Mouse (Mus musculus) monocyte, adult 2 months (primary cell): ENCODE measurements around the gene Vps13a.
"Not testable (repeated sequence)": the region's sequence is repeated elsewhere in the genome, so short reads cannot be mapped to it uniquely, and the experiment has no call there.

Source experiments
- DNase-seq, 2 experiments: peaks; one replicate each; pipeline ENCODE4 v3.0.0; 2022; ENCODE audit warnings: low spot score in 2 of 2, low read depth in 1 of 2

The Vps13a gene

GRCm38 (mm10) chr19:16767407-16767806 lies 13.3 kb downstream of the Vps13a start:
- no peak for DNase-seq

GRCm38 (mm10) chr19:16757439-16757838 lies 23.3 kb downstream of the Vps13a start:
- not testable (repeated sequence) for DNase-seq

- no peak for DNase-seq
Measured at GRCm38 (mm10) chr19:16755854-16756253, 24.9 kb downstream of the Vps13a start.

DNA sequence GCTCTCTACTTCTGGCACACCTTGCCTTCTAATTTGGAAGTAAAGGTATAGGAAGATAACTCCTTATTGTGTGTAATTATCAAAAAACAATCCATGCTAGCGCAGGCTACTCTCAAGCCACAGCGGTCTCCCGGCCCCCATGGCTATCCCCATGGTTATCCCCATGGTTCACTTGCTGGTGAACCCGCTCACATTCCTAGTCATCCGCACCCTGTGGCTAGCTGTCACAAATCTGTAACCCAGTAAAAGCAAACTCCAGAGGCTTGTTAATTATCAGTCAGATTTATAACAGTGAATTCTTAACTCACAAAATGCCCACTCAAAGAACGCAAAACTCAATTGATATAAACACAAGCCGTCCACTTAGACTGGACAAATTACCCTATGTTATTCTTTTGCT lies 25.5 kb downstream of the Vps13a start:
- no peak for DNase-seq

GRCm38 (mm10) chr19:16753151-16753550 lies 27.6 kb downstream of the Vps13a start:
- DNase-seq, result no peak

- DNase-seq, result no peak
Measured at GRCm38 (mm10) chr19:16736854-16737253, 43.9 kb downstream of the Vps13a start.

- no peak for DNase-seq
Measured at GRCm38 (mm10) chr19:16728729-16729128, 52.0 kb downstream of the Vps13a start.

- DNase-seq, result no peak
Measured at GRCm38 (mm10) chr19:16715249-16715648, 65.5 kb downstream of the Vps13a start.

DNA sequence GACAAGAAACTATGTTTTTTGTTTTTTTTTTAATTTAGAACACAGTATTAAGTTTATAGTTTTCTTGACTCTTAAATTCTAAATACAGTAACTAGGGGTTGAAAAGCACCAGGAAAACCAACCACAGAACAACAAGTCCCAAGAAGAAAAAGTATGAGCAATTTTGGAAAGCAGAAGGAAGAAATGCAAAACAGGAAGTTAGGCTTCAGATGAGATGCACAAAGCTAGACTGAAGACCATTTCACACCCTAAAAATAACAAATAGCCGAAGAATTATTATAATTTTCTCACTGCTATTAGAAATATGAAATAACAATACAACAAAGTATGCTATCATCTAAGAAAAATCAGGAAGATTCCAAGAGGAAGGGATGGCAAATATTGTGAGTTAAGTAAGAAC lies 78.9 kb downstream of the Vps13a start:
- DNase-seq, result no peak

GRCm38 (mm10) chr19:16684922-16685321 lies 95.8 kb downstream of the Vps13a start:
- no peak for DNase-seq

- DNase-seq, result no peak
Measured at GRCm38 (mm10) chr19:16684210-16684609, 96.5 kb downstream of the Vps13a start.

GRCm38 (mm10) chr19:16625610-16626395 lies 154.9 kb downstream of the Vps13a start:
- no peak for DNase-seq

DNA sequence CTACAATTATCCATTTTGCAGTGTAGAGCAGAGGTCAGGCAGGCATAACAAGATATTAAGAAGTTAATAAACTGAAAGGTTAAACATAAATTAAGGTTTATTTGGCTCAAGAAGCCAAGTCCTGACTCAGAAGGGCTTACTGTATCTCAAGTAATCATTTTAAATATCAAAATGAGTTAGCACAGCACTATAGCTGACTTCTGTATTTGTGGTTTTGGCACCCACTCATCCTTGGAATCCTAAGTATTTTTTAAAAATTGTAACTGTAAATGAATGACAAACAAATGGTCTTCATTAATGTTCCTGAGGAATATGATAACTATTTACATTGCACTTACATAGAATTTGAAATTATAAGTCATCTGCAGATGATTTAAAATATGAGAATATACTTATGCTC lies 155.7 kb downstream of the Vps13a start:
- DNase-seq, result no peak

DNA sequence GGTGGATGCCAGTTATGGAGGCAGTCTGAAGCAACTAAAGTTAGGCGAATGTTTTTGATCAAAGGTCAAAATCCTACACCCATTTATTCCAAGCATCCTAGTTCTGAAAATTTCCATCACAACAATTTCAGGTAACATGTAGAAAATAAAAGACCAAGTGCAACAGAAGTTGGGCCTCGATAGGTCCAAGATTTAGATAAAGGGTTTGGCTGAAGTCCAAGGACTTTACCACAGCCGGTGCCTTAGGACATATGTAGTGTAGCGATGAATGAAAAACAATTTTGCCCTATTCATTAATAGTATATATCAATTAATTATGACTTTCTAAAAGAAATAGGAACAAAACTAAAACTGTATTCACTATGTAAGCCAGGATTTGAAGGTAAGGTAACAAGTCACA lies 157.6 kb downstream of the Vps13a start:
- DNase-seq, result no peak

DNA sequence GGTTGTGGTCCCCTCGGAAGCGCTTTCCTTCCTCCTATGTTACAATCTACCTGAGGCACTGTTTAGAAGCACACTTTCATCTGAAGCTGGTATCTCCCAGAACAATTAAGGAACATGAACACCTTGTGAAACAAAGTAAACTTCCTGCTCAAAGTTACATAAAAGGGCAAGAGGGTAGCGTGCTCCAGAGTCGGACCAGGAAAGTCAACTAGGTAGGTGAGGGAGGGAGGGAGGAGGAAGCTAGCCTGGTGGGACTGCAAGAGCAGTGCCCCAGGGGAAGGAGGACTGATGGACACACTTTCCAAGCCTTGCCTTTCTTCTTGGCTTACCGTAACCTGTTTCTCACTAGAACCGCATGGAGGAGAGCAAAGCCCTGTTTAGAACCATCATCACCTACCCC lies 173.1 kb downstream of the Vps13a start:
- DNase-seq, result no peak

DNA sequence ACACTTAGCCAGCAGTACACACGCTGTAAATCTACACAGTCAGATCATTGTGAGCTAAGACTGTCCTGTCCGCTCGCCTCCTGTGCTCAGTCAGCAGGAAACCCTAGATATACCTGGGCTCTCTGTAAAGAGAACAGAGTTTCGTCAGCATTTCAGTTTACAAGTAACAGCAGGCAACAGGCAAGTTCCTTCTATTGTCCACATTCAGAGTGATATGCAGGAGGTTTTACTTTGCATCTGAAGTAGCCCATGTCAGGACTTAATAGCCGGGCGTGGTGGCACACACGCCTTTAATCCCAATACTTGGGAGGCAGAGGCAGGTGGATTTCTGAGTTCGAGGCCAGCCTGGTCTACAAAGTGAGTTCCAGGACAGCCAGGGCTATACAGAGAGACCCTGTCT lies 178.7 kb downstream of the Vps13a start:
- no peak for DNase-seq

- DNase-seq, result peak; percentile 9 to 27
Measured at GRCm38 (mm10) chr19:16599298-16599970, 181.3 kb downstream of the Vps13a start.

GRCm38 (mm10) chr19:16598653-16599297 lies 182.0 kb downstream of the Vps13a start:
- no peak for DNase-seq

DNA sequence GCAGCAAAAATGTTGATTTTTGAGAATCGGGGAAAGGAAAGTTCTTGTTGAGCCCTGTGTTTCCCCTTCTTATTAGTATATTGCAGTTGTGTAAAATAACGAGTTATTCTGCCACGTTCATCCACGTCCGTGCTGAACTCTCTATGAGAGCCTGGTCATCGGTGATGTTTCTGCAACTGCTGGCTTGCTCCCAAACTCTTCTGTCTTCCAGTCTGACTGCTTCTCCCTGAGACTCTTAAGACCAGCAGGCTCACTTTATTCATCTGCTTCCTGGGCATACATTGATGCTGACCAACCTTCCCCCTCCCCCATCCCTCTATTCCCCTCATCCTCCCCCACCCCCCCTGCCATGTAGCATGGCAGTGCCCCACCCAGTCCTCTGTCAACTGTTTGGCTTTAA lies 183.5 kb downstream of the Vps13a start:
- DNase-seq, result no peak

DNA sequence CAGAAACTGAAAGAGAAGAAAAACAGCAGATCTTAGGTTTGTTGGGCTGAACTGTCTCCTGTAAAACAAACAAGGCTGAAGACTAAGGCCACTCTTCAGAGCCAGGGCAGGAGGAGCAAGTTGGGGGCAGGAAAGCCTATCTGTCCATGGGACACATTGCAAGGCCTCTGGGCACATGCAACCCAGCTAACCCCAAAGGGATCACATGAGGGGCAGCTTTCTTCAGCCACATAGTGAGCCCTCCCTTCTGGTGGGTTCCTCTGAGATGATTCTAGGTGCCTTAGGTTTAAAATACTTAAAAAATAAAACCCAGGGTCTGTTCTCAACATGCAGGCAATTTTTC lies 186.8 kb downstream of the Vps13a start:
- DNase-seq, result no peak

GRCm38 (mm10) chr19:16593256-16593974 lies 187.3 kb downstream of the Vps13a start:
- no peak for DNase-seq

- DNase-seq, result no peak
Measured at GRCm38 (mm10) chr19:16585379-16585778, 195.4 kb downstream of the Vps13a start.
